Comparison of ENCODE assay signal across 8 mouse cellular contexts in the genomic region with DNA sequence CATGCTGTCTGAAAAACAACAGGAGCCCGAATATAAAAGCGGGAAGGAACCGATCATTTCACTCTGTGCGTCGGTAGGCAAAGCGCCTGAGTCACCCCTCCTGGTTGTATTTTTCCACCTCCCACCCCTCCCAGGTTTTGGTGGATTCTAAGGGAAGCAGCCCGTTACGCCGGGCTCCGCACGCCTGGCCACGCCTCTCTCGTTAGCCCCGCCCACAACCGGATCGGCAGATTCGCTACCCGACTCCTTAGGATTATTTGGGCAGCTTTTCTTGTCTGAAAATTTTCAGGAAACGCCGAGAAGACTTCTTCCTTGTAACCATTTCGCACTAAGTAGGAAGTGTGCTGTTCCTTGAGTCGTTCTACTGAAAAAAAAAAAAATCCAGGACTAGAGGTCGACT. TPM values are rescaled to one million over a fixed set of nuclear protein-coding genes. Genes with fewer than 3 reads are reported as not detected.
DNase-seq lines count a peak whose midpoint lies in the region; ATAC-seq and TF ChIP-seq lines count a peak whose summit lies in the region.

Setd1a (plus strand) TSS at position 245 of the 400 bp plus-strand sequence.

- no peaks in the 10 kb centered on the region for H3K27me3 ChIP-seq in Patski
- no peaks in the 10 kb centered on the region for H3K27me3 ChIP-seq in hindbrain, embryonic 13.5 days

- H3K4me3 ChIP-seq in hindbrain, embryonic 13.5 days: peak within 1 kb of the TSS; percentile 84

- H3K36me3 ChIP-seq in hindbrain, embryonic 13.5 days: peaks cover 25% of the 10 kb centered on the region

- peak within 1 kb of the TSS; percentile 82 for H3K4me2 ChIP-seq in hindbrain, embryonic 13.5 days

- in situ Hi-C loops in Patski (cut with MboI; ENCODE audit: low pct_unique_long_range_greater_than_20kb): loop anchor here (5.0 kb wide), 1 partner anchor 161 kb away; no protein-coding TSS in a partner anchor

- no peak for TF ChIP-seq CTCF in Patski (IDR thresholded peaks at IDR 0.05)

- under 1% methylated on average over 23 of the region's 23 CpGs for WGBS in hindbrain, embryonic 13.5 days

- H3K9ac ChIP-seq in hindbrain, embryonic 13.5 days: peak within 1 kb of the TSS; percentile 91

- H3K27ac ChIP-seq in hindbrain, embryonic 13.5 days: peak within 1 kb of the TSS; percentile 98

- no peak for DNase-seq in Patski (ENCODE audit: low read depth, low spot score)
- peak; percentile 95 to 98 for DNase-seq in cerebellum, postnatal 14 days
- DNase-seq in frontal cortex, postnatal 14 days (ENCODE audit: low spot score in 2 of 2): peak; percentile 78 to 87
- peak; percentile 72 to 89 for DNase-seq in layer of hippocampus, postnatal 25 days (ENCODE audit: extremely low spot score in 1 of 2, low spot score in 1 of 2)
- DNase-seq in lung, postnatal 25 days (ENCODE audit: low spot score): peak; percentile 88
- peak; percentile 91 for DNase-seq in retina, postnatal 1 day
- DNase-seq in thymus, postnatal 4 days: peak; percentile 96

- H3K9me3 ChIP-seq in hindbrain, embryonic 13.5 days: no peaks in the 10 kb centered on the region

- CTCF ChIA-PET in Patski (lab: Charles Lee): no interaction called here

- POLR2A ChIA-PET in Patski (lab: Charles Lee): interaction anchor here (1.0 to 1.5 kb wide), 2 partner anchors 8 to 64 kb away, joined by 4 to 5 read pairs; partner anchors contain the start of gene Gm49388

- peak; percentile 42 for ATAC-seq in Patski
- peak; percentile 79 for ATAC-seq in hindbrain, embryonic 13.5 days (ENCODE audit: low FRiP score)

- peaks cover 20% of the 10 kb centered on the region for H3K4me1 ChIP-seq in hindbrain, embryonic 13.5 days (replicated peaks)

RNA-seq across cellular contexts. Expression of gene Setd1a, which starts in this region (rescaled TPM):
- 30.0 TPM for polyA plus RNA-seq in Patski (2021)
- polyA plus RNA-seq in hindbrain, embryonic 13.5 days (2015; fragmentation: Nextera tagmentation; extraction: Ambion mirVana): 17.8 and 20.9 TPM in 2 replicates
- 10 to 100 TPM; 35.1 to 50.0 TPM for total RNA-seq in layer of hippocampus, postnatal 25 days (2021)
